Mouse (Mus musculus): Measurements from ENCODE around the gene 2010300C02Rik. TPM values are rescaled to one million over a fixed set of nuclear protein-coding genes. Genes with fewer than 3 reads are reported as not detected.

Gene 2010300C02Rik
- polyA plus RNA-seq, 1 experiment from 2014 or later = 6.5 TPM

DNA sequence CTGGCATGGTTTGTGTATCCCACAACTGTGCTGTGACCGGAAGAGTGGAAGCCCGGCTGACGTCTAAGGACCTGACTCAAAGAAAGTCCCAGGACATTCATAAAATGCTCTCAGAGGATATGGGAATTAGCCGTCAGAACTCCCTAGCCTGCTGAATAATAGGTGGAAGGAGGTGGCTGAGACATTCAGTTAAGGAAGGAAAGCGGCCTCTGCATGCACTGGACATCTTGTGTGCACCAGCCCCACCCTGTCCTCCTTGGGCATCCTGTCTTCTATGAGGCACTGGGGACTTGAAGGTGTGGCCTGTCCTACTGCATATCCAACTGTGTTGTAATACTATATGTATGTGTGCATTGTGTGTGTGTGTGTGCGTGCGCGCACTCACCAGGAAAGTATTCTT lies 87.5 kb downstream of the 2010300C02Rik start:
- Histone ChIP-seq H3K4me3 (ENCODE audit: low read depth, low read length) (no peak overlapping the region), H3K4me2 (ENCODE audit: low read depth, low read length) (no peak overlapping the region), H3K27ac (replicated peaks; ENCODE audit: low read depth, low read length) (no peak overlapping the region), H3K9ac (ENCODE audit: low read depth, low read length) (no peak overlapping the region), H3K36me3 (ENCODE audit: control insufficient read depth, insufficient read depth, low read length) (no peaks in the 10 kb centered on the region), H3K9me3 (ENCODE audit: control insufficient read depth, low read length) (no peaks in the 10 kb centered on the region), H3K27me3 (replicated peaks; ENCODE audit: control insufficient read depth, insufficient read depth, low read length) (no peaks in the 10 kb centered on the region), H3K4me1 (ENCODE audit: control insufficient read depth, insufficient read depth, low read length) (no peaks in the 10 kb centered on the region)
- ATAC-seq (ENCODE audit: low read depth) = no peak
- 82% methylated on average over 8 of the region's 8 CpGs for WGBS
- no peak for DNase-seq (ENCODE audit: low spot score)

DNA sequence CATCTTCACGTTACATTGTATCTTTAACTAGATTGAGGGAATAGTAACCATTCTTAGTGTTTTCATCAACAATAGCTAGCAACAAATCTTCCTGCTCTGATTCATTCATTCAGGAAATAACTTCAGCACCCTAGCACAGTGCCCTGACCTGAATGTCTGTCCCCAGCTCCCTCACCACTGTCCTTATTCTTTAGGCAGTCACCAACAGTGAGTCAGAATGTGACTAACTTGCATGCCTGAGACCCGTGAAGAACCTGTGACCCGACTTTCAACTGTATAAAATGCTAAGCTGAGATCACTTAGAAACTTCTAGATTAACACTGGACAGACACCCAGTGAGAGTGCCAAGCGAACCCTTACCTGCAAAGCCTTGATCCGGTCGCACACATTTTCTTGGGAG lies 88.4 kb downstream of the 2010300C02Rik start:
- ATAC-seq (ENCODE audit: low read depth) (no peak), DNase-seq (ENCODE audit: low spot score) (no peak)
- Histone ChIP-seq H3K4me3 (ENCODE audit: low read depth, low read length) (no peak overlapping the region), H3K27ac (replicated peaks; ENCODE audit: low read depth, low read length) (no peak overlapping the region), H3K9ac (ENCODE audit: low read depth, low read length) (no peak overlapping the region), H3K4me1 (ENCODE audit: control insufficient read depth, insufficient read depth, low read length) (no peaks in the 10 kb centered on the region), H3K9me3 (ENCODE audit: control insufficient read depth, low read length) (no peaks in the 10 kb centered on the region), H3K36me3 (ENCODE audit: control insufficient read depth, insufficient read depth, low read length) (no peaks in the 10 kb centered on the region), H3K27me3 (replicated peaks; ENCODE audit: control insufficient read depth, insufficient read depth, low read length) (no peaks in the 10 kb centered on the region), H3K4me2 (ENCODE audit: low read depth, low read length) (no peak overlapping the region)
- WGBS = 83% methylated on average over 6 of the region's 6 CpGs

DNA sequence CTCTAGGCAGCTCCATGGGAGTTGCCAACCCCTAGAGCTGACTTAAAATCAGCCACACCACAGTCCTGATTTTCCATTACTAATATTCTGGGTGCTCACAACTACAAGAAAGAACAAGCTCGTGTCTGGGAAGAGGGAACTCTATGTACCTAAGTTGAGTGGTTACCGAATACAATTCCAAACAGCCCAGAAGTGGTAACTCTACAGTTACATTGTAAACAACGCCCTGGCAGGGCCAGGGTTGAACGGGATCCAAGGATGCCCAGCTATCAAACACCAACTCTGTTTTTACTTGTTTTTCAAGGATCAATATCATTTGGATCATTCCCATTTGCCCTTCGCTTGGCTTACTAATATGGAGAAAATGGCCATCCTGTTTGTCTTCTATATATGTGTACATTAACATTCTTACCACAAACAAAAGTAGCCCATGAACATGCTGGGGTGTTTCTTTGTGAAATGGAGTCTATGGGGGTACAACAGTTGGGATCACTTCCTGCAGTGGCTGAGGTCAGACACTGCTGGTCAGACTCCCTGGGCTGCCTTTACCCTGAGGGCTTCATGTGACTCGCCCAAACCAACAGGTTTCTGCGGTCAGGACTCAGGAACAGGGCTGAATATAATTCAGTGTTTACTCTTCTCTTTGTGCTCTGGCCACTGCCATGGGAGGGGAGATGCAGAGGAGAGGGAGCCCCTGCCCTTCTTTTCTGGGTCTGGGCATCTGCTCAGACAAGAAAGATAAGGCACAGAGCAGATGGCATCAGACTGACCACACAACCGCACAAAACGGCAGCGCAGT lies 89.3 kb downstream of the 2010300C02Rik start:
- ATAC-seq (ENCODE audit: low read depth) = no peak
- WGBS = 73% methylated on average over 10 of the region's 10 CpGs
- H3K27me3 ChIP-seq (replicated peaks; ENCODE audit: control insufficient read depth, insufficient read depth, low read length) = no peaks in the 10 kb centered on the region

DNA sequence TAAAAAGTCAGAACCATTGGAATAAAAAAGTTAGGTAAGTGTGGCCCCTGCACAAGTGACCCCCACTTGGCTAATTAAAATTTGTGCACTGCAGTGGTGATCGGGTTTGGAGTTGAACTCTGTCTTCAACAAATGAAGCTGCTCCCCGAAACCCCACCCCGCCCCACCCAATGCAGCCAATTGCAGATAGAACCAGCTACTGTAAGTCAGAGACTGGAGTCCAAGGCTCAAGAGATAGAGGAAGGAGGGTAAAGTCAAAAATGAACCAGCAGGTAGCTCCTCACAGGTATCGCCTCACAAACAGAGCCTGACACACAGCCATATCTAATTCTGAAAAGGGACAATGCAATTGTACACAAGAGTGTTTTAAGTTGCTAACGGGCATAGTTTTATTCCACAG lies 90.0 kb downstream of the 2010300C02Rik start:
- no peaks in the 10 kb centered on the region for H3K4me1 ChIP-seq (ENCODE audit: control insufficient read depth, insufficient read depth, low read length)
- WGBS = 94% methylated on average over 5 of the region's 5 CpGs
- ATAC-seq (ENCODE audit: low read depth) (no peak), DNase-seq (ENCODE audit: low spot score) (no peak)
- no peak overlapping the region for H3K9ac ChIP-seq (ENCODE audit: low read depth, low read length)
- H3K4me2 ChIP-seq (ENCODE audit: low read depth, low read length) = no peak overlapping the region
- H3K27me3 ChIP-seq (replicated peaks; ENCODE audit: control insufficient read depth, insufficient read depth, low read length) = no peaks in the 10 kb centered on the region
- no peak overlapping the region for H3K4me3 ChIP-seq (ENCODE audit: low read depth, low read length)
- no peak overlapping the region for H3K27ac ChIP-seq (replicated peaks; ENCODE audit: low read depth, low read length)
- no peaks in the 10 kb centered on the region for H3K36me3 ChIP-seq (ENCODE audit: control insufficient read depth, insufficient read depth, low read length)
- H3K9me3 ChIP-seq (ENCODE audit: control insufficient read depth, low read length) = no peaks in the 10 kb centered on the region

More for the DNA sequence above, 89.3 kb downstream of the 2010300C02Rik start:
- Histone ChIP-seq H3K4me3 (ENCODE audit: low read depth, low read length) (no peak overlapping the region), H3K9me3 (ENCODE audit: control insufficient read depth, low read length) (no peaks in the 10 kb centered on the region), H3K36me3 (ENCODE audit: control insufficient read depth, insufficient read depth, low read length) (no peaks in the 10 kb centered on the region), H3K4me1 (ENCODE audit: control insufficient read depth, insufficient read depth, low read length) (no peaks in the 10 kb centered on the region), H3K9ac (ENCODE audit: low read depth, low read length) (no peak overlapping the region), H3K27ac (replicated peaks; ENCODE audit: low read depth, low read length) (no peak overlapping the region), H3K4me2 (ENCODE audit: low read depth, low read length) (no peak overlapping the region)
- DNase-seq (ENCODE audit: low spot score) = no peak

DNA sequence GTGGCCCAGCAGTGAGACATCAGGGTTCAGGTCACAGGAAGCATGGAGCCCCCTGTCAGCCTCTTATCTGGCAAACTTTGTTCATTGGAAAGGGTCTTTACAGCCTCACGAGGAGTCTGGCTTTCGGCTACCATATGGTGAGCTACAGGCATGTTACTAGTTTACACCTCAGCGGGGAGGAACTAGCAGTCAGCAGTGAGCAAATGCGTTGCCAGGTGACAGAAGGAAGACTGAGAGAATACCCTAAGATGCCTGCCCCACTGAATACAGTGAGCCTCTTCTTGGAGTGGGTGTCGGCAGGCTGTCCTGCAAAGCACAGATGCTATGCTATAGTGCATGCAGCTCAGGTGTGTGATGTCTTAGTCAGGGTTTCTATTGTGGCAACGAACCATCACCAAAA lies 91.1 kb downstream of the 2010300C02Rik start:
- DNase-seq (ENCODE audit: low spot score) = no peak
- no peak overlapping the region for H3K4me3 ChIP-seq (ENCODE audit: low read depth, low read length)
- no peaks in the 10 kb centered on the region for H3K4me1 ChIP-seq (ENCODE audit: control insufficient read depth, insufficient read depth, low read length)
- no peak overlapping the region for H3K4me2 ChIP-seq (ENCODE audit: low read depth, low read length)
- H3K9me3 ChIP-seq (ENCODE audit: control insufficient read depth, low read length) = no peaks in the 10 kb centered on the region
- 55% methylated on average over 6 of the region's 6 CpGs for WGBS
- ATAC-seq (ENCODE audit: low read depth) = no peak
- no peak overlapping the region for H3K27ac ChIP-seq (replicated peaks; ENCODE audit: low read depth, low read length)
- no peaks in the 10 kb centered on the region for H3K36me3 ChIP-seq (ENCODE audit: control insufficient read depth, insufficient read depth, low read length)
- H3K27me3 ChIP-seq (replicated peaks; ENCODE audit: control insufficient read depth, insufficient read depth, low read length) = no peaks in the 10 kb centered on the region
- no peak overlapping the region for H3K9ac ChIP-seq (ENCODE audit: low read depth, low read length)

DNA sequence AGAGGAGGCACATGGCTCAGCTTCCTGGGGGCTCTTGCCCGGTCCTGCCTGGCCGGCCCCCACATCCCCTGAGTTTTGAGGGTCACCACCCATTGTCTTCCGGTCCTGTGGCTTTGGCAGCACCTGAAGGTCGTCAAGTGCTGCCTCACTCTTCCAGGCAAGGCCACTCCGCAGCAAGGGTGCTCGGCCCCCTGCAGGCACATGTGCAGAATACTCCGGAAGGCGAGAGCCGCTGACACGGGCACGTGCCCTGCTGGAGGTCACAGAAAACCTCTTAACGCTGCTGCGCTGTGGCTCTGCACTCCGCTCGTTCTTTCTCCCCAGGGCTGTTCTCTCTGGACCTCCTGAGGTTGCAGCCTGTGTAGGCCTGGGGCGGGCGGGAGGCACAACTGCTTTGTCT lies 95.7 kb downstream of the 2010300C02Rik start:
- Histone ChIP-seq H3K27me3 (replicated peaks; ENCODE audit: control insufficient read depth, insufficient read depth, low read length) (no peaks in the 10 kb centered on the region), H3K27ac (replicated peaks; ENCODE audit: low read depth, low read length) (no peak overlapping the region), H3K9me3 (ENCODE audit: control insufficient read depth, low read length) (no peaks in the 10 kb centered on the region), H3K4me3 (ENCODE audit: low read depth, low read length) (no peak overlapping the region), H3K4me2 (ENCODE audit: low read depth, low read length) (no peak overlapping the region), H3K9ac (ENCODE audit: low read depth, low read length) (no peak overlapping the region), H3K4me1 (ENCODE audit: control insufficient read depth, insufficient read depth, low read length) (no peaks in the 10 kb centered on the region), H3K36me3 (ENCODE audit: control insufficient read depth, insufficient read depth, low read length) (no peaks in the 10 kb centered on the region)
- no peak for ATAC-seq (ENCODE audit: low read depth)
- no peak for DNase-seq (ENCODE audit: low spot score)
- WGBS = 88% methylated on average over 17 of the region's 17 CpGs

DNA sequence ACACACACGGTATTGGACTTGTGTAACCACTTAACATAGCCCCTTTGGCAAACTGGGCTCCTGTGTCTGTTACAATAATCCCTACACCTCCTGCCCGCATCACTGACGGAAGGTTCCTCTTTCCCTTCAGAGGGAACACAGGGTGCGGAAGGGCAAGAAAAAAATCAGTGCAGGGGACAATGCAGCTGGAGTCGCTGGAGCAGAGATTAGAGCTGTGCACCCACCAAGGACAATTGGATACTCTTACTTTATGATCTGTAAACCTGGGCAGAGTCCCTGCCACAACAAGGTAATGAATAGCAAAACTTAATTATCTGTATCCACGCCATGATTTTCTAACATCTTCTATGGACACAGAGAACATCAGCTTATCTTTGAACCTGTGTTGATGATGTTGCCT lies 97.8 kb downstream of the 2010300C02Rik start:
- Histone ChIP-seq H3K4me1 (ENCODE audit: control insufficient read depth, insufficient read depth, low read length) (no peaks in the 10 kb centered on the region), H3K9ac (ENCODE audit: low read depth, low read length) (no peak overlapping the region), H3K4me3 (ENCODE audit: low read depth, low read length) (no peak overlapping the region), H3K27ac (replicated peaks; ENCODE audit: low read depth, low read length) (no peak overlapping the region), H3K27me3 (replicated peaks; ENCODE audit: control insufficient read depth, insufficient read depth, low read length) (no peaks in the 10 kb centered on the region), H3K4me2 (ENCODE audit: low read depth, low read length) (no peak overlapping the region), H3K36me3 (ENCODE audit: control insufficient read depth, insufficient read depth, low read length) (no peaks in the 10 kb centered on the region), H3K9me3 (ENCODE audit: control insufficient read depth, low read length) (no peaks in the 10 kb centered on the region)
- no peak for ATAC-seq (ENCODE audit: low read depth)
- DNase-seq (ENCODE audit: low spot score) = no peak
- WGBS = 73% methylated on average over 6 of the region's 6 CpGs

DNA sequence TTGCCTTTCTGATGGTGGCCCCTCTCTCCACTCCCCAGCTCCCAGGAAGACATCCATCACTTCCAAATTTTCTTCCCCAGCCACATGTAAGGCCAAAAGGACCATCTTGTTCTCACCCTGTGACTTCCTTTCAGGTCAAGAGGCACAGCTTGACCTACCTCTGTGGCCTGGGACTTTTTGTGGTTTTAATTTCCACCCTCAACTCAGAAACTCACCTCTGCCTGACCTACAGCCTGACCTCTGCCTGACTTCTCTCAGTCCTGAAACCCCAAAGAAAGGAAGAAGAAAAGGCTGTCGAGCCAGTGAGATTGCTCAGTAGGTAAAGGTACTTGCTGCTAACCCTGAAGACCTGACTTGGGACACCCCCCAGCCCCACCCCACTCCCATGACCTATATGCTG lies 100.3 kb downstream of the 2010300C02Rik start:
- H3K4me3 ChIP-seq (ENCODE audit: low read depth, low read length) = no peak overlapping the region
- H3K4me2 ChIP-seq (ENCODE audit: low read depth, low read length) = no peak overlapping the region
- 35% methylated on average over 1 of the region's 1 CpGs for WGBS
- no peak overlapping the region for H3K9ac ChIP-seq (ENCODE audit: low read depth, low read length)
- no peaks in the 10 kb centered on the region for H3K4me1 ChIP-seq (ENCODE audit: control insufficient read depth, insufficient read depth, low read length)
- H3K27ac ChIP-seq (replicated peaks; ENCODE audit: low read depth, low read length) = no peak overlapping the region
- no peaks in the 10 kb centered on the region for H3K27me3 ChIP-seq (replicated peaks; ENCODE audit: control insufficient read depth, insufficient read depth, low read length)
- no peaks in the 10 kb centered on the region for H3K36me3 ChIP-seq (ENCODE audit: control insufficient read depth, insufficient read depth, low read length)
- DNase-seq (ENCODE audit: low spot score) = no peak
- H3K9me3 ChIP-seq (ENCODE audit: control insufficient read depth, low read length) = no peaks in the 10 kb centered on the region
- ATAC-seq (ENCODE audit: low read depth) = no peak

DNA sequence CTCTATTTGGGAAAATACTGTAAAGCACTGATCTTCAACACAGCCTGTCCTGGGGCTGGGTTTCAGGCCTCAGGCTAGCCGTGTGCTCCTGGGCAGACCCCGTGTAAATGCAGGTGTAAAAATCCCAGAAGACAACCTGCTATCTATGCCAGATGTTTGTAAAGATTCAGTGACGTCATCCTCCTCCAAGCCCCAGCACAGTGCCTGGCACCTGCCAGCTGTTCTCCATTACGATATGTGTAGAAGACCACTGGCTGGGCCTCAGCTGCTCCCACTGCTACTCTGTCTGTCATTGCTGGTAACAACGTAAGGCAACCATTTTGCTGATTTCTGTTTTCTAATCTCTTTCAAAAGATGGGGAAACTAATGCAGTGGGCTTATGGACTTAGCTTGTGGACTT lies 102.8 kb downstream of the 2010300C02Rik start:
- peak; percentile 17; the same call in 1 of the 2 replicates for ATAC-seq (ENCODE audit: low read depth)
- no peaks in the 10 kb centered on the region for H3K4me1 ChIP-seq (ENCODE audit: control insufficient read depth, insufficient read depth, low read length)
- no peak for DNase-seq (ENCODE audit: low spot score)
- no peak overlapping the region for H3K4me2 ChIP-seq (ENCODE audit: low read depth, low read length)
- H3K27ac ChIP-seq (replicated peaks; ENCODE audit: low read depth, low read length) = peak overlapping the region; percentile 24; the same call in 1 of the 2 replicates
- no peak overlapping the region for H3K4me3 ChIP-seq (ENCODE audit: low read depth, low read length)
- 42% methylated on average over 5 of the region's 5 CpGs for WGBS
- no peaks in the 10 kb centered on the region for H3K27me3 ChIP-seq (replicated peaks; ENCODE audit: control insufficient read depth, insufficient read depth, low read length)
- H3K36me3 ChIP-seq (ENCODE audit: control insufficient read depth, insufficient read depth, low read length) = no peaks in the 10 kb centered on the region
- H3K9me3 ChIP-seq (ENCODE audit: control insufficient read depth, low read length) = no peaks in the 10 kb centered on the region
- H3K9ac ChIP-seq (ENCODE audit: low read depth, low read length) = no peak overlapping the region
